Mouse (Mus musculus) CH12F3 (cell line): ENCODE measurements around the gene Rnf26.

ENCODE experiments used
- in situ Hi-C: fragments of 300-500 bp; cut with MboI; formaldehyde crosslinking; loops from 2 replicates; pipeline ENCODE4 v1.14.3; 2020; ENCODE audit warnings: low sequenced_read_pairs

Gene Rnf26

GRCm38 (mm10) chr9:44048541-44049380 is 64.6 kb downstream of the Rnf26 start:
- in situ Hi-C loops = no loop called here

- in situ Hi-C loops = no loop called here
Measured at GRCm38 (mm10) chr9:44047571-44048490, 65.5 kb downstream of the Rnf26 start.

- in situ Hi-C loops = no loop called here
Measured at GRCm38 (mm10) chr9:44047071-44047470, 66.2 kb downstream of the Rnf26 start.

- in situ Hi-C loops = no loop called here
Measured at GRCm38 (mm10) chr9:44046426-44046825, 66.9 kb downstream of the Rnf26 start.

- in situ Hi-C loops = no loop called here
Measured at GRCm38 (mm10) chr9:44045884-44046272, 67.4 kb downstream of the Rnf26 start.
